Mouse (Mus musculus) heart, embryonic 16.5 days (tissue): Measurements from ENCODE around the gene Nek10. TPM values are rescaled to one million over a fixed set of nuclear protein-coding genes. Genes with fewer than 3 reads are reported as not detected.
A peak's percentile ranks its signal among the peaks of the same experiment; 100 is the strongest.

ENCODE experiments used
- ATAC-seq: fragments of 200-750 bp; cut with Nextera tagmentation; replicated peaks from 2 replicates; pipeline ENCODE4 v1.8.0; 2017; ENCODE audit warnings: moderate number of reproducible peaks; ENCODE audit not compliant: insufficient read depth, low FRiP score; ENCODE audit errors: extremely low read depth
- H3K27ac ChIP-seq: fragments of 300-500 bp; sonication (generic); 2 replicates; pipeline ENCODE4 v1.5.1; 2014; ENCODE audit warnings: mild to moderate bottlenecking, low read length, control low read depth, moderate library complexity
- H3K27me3 ChIP-seq: fragments of 300-500 bp; sonication (generic); 2 replicates; pipeline ENCODE4 v1.6.1; 2014; ENCODE audit warnings: low read length, mixed read lengths; ENCODE audit not compliant: control insufficient read depth, insufficient read depth
- H3K36me3 ChIP-seq: fragments of 300-500 bp; sonication (generic); 2 replicates; pipeline ENCODE4 v1.6.1; 2014; ENCODE audit not compliant: control insufficient read depth, insufficient read depth
- H3K4me1 ChIP-seq: fragments of 300-500 bp; sonication (generic); 2 replicates; pipeline ENCODE4 v1.6.1; 2014; ENCODE audit warnings: low read length, mixed read lengths; ENCODE audit not compliant: control insufficient read depth, insufficient read depth
- H3K4me2 ChIP-seq: fragments of 300-500 bp; sonication (generic); 2 replicates; pipeline ENCODE4 v1.6.1; 2014; ENCODE audit warnings: low read depth, mild to moderate bottlenecking, control low read depth, low read length
- H3K4me3 ChIP-seq: fragments of 300-500 bp; sonication (generic); 2 replicates; pipeline ENCODE4 v1.5.1; 2014; ENCODE audit warnings: mild to moderate bottlenecking, control low read depth, low read length
- H3K9ac ChIP-seq: fragments of 300-500 bp; sonication (generic); 2 replicates; pipeline ENCODE4 v1.6.1; 2014; ENCODE audit warnings: low read length, control low read depth
- H3K9me3 ChIP-seq: fragments of 300-500 bp; sonication (generic); replicated peaks from 2 replicates; pipeline ENCODE4 v1.6.1; 2016; ENCODE audit warnings: low read length; ENCODE audit not compliant: control insufficient read depth
- WGBS: fragments of 180-500 bp; shearing (Covaris S2); extraction: QIAGEN DNeasy Blood & Tissue Kit; methylation state at CpG from one replicate; pipeline ENCODE4 v1.1.7; 2014; 5-methylcytosine and 5-hydroxymethylcytosine counted together
- polyA plus RNA-seq: library from polyadenylated mRNA; unstranded; fragments of >200 nt; fragmentation: Nextera tagmentation; extraction: Ambion mirVana; gene quantifications from 2 replicates; pipeline ENCODE4 v1.2.1, GENCODE M21; 2015

Nek10 gene
- polyA plus RNA-seq, 1 experiment from 2014 or later = 0.03 TPM

GRCm38 (mm10) chr14:14896399-14897136 is 93.4 kb downstream of the Nek10 start:
- Histone ChIP-seq H3K4me1 (0 out of 2 replicates have a peak, but pooled peaks cover 2% of the 10 kb centered on the region), H3K36me3 (no peaks in the 10 kb centered on the region), H3K9me3 (no peaks in the 10 kb centered on the region), H3K4me2 (no peak overlapping the region), H3K27me3 (no peaks in the 10 kb centered on the region), H3K4me3 (no peak overlapping the region), H3K27ac (no peak overlapping the region), H3K9ac (no peak overlapping the region)
- ATAC-seq = no peak
- 58% methylated on average over 3 of the region's 3 CpGs for WGBS

GRCm38 (mm10) chr14:14904750-14905529 is 101.7 kb downstream of the Nek10 start:
- H3K27ac ChIP-seq = no peak overlapping the region
- H3K9me3 ChIP-seq = no peaks in the 10 kb centered on the region
- ATAC-seq = 0 out of 2 replicates have a peak, but pooled peaks have one; percentile 49
- no peaks in the 10 kb centered on the region for H3K36me3 ChIP-seq
- WGBS = 13% methylated on average over 9 of the region's 9 CpGs
- no peaks in the 10 kb centered on the region for H3K27me3 ChIP-seq
- H3K4me2 ChIP-seq = peak overlapping the region; percentile 60
- H3K9ac ChIP-seq = peak overlapping the region; percentile 60; the same call in 1 of the 2 replicates
- peak overlapping the region; percentile 36 for H3K4me3 ChIP-seq
- H3K4me1 ChIP-seq = no peaks in the 10 kb centered on the region

- ATAC-seq = no peak
- Histone ChIP-seq H3K4me3 (no peak overlapping the region), H3K9ac (no peak overlapping the region), H3K27me3 (no peaks in the 10 kb centered on the region), H3K36me3 (no peaks in the 10 kb centered on the region), H3K9me3 (no peaks in the 10 kb centered on the region), H3K27ac (no peak overlapping the region), H3K4me2 (no peak overlapping the region), H3K4me1 (no peaks in the 10 kb centered on the region)
- 68% methylated on average over 5 of the region's 5 CpGs for WGBS
Observed at GRCm38 (mm10) chr14:14905530-14905852, 102.3 kb downstream of the Nek10 start.

- no peak overlapping the region for H3K27ac ChIP-seq
- no peaks in the 10 kb centered on the region for H3K27me3 ChIP-seq
- no peak overlapping the region for H3K9ac ChIP-seq
- no peak for ATAC-seq
- H3K4me1 ChIP-seq = no peaks in the 10 kb centered on the region
- no peaks in the 10 kb centered on the region for H3K9me3 ChIP-seq
- no peak overlapping the region for H3K4me2 ChIP-seq
- no peak overlapping the region for H3K4me3 ChIP-seq
- H3K36me3 ChIP-seq = no peaks in the 10 kb centered on the region
- 67% methylated on average over 1 of the region's 1 CpGs for WGBS
Observed at GRCm38 (mm10) chr14:14925615-14926014, 122.4 kb downstream of the Nek10 start.

- Histone ChIP-seq H3K9ac (no peak overlapping the region), H3K4me1 (no peaks in the 10 kb centered on the region), H3K27ac (no peak overlapping the region), H3K4me2 (no peak overlapping the region), H3K36me3 (no peaks in the 10 kb centered on the region), H3K27me3 (no peaks in the 10 kb centered on the region), H3K9me3 (no peaks in the 10 kb centered on the region), H3K4me3 (no peak overlapping the region)
- WGBS = 75% methylated on average over 2 of the region's 2 CpGs
- ATAC-seq = no peak
Observed at GRCm38 (mm10) chr14:14927559-14927958, 124.3 kb downstream of the Nek10 start.

- H3K9ac ChIP-seq = no peak overlapping the region
- H3K9me3 ChIP-seq = no peaks in the 10 kb centered on the region
- H3K4me3 ChIP-seq = no peak overlapping the region
- H3K36me3 ChIP-seq = no peaks in the 10 kb centered on the region
- 59% methylated on average over 2 of the region's 2 CpGs for WGBS
- no peaks in the 10 kb centered on the region for H3K27me3 ChIP-seq
- no peak overlapping the region for H3K4me2 ChIP-seq
- no peak for ATAC-seq
- H3K4me1 ChIP-seq = no peaks in the 10 kb centered on the region
- H3K27ac ChIP-seq = no peak overlapping the region
Observed at GRCm38 (mm10) chr14:14934977-14935376, 131.8 kb downstream of the Nek10 start.

GRCm38 (mm10) chr14:14945930-14946329 is 142.7 kb downstream of the Nek10 start:
- H3K27me3 ChIP-seq = no peaks in the 10 kb centered on the region
- no peak overlapping the region for H3K4me3 ChIP-seq
- no peak for ATAC-seq
- no peak overlapping the region for H3K4me2 ChIP-seq
- no peaks in the 10 kb centered on the region for H3K4me1 ChIP-seq
- H3K9me3 ChIP-seq = no peaks in the 10 kb centered on the region
- H3K27ac ChIP-seq = no peak overlapping the region
- no peak overlapping the region for H3K9ac ChIP-seq
- H3K36me3 ChIP-seq = no peaks in the 10 kb centered on the region

GRCm38 (mm10) chr14:14949023-14949422 is 145.8 kb downstream of the Nek10 start:
- Histone ChIP-seq H3K27me3 (no peaks in the 10 kb centered on the region), H3K4me3 (no peak overlapping the region), H3K27ac (no peak overlapping the region), H3K9me3 (no peaks in the 10 kb centered on the region), H3K4me1 (no peaks in the 10 kb centered on the region), H3K9ac (no peak overlapping the region), H3K4me2 (no peak overlapping the region), H3K36me3 (no peaks in the 10 kb centered on the region)
- ATAC-seq = no peak
- WGBS = 88% methylated on average over 2 of the region's 2 CpGs

- Histone ChIP-seq H3K9me3 (no peaks in the 10 kb centered on the region), H3K9ac (no peak overlapping the region), H3K27ac (no peak overlapping the region), H3K36me3 (no peaks in the 10 kb centered on the region), H3K4me3 (no peak overlapping the region), H3K27me3 (no peaks in the 10 kb centered on the region), H3K4me2 (no peak overlapping the region), H3K4me1 (no peaks in the 10 kb centered on the region)
- 74% methylated on average over 1 of the region's 1 CpGs for WGBS
- ATAC-seq = no peak
Observed at GRCm38 (mm10) chr14:14951808-14952207, 148.6 kb downstream of the Nek10 start.
